Mouse (Mus musculus): Measurements from ENCODE around the gene Mttp.

DNA sequence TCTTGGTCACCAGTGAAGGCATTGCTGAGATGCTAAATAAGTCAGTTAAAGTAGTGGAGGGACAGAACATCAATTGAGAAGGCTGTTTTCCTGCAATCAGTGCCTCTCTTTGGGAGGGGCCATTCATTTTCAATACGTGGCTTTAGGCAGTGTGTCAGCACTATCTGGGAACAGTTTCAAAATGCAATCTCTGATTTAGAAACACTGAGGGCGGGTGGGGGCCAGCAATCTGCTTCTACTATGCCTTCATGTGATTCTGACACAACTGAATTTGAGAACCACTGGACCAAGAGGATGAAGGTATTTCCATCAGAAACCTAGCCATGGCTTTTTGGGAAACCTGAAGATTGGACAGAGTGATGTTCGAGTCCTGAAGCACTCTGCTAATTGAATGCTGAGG lies 49.5 kb downstream of the Mttp start:
- no peak for TF ChIP-seq TAL1 (IDR thresholded peaks at IDR 0.05; ENCODE audit: low read length)
- no peak for TF ChIP-seq GATA1 (IDR thresholded peaks at IDR 0.05; ENCODE audit: low read length)
